Mouse (Mus musculus): ENCODE results near the gene Cux1.

- TF ChIP-seq CTCF (IDR thresholded peaks at IDR 0.05; ENCODE audit: insufficient read depth, low read depth, low read length) (no peak), POLR2A (IDR thresholded peaks at IDR 0.05; ENCODE audit: insufficient read depth, low read depth, low read length) (no peak)
Observed at GRCm38 (mm10) chr5:136486401-136486800, 80.9 kb downstream of the Cux1 start.

Data from olfactory bulb, adult 2 months (tissue).